Mouse (Mus musculus) liver, embryonic 12.5 days (tissue): Measurements from ENCODE around the gene Pelo. TPM values are rescaled to one million over a fixed set of nuclear protein-coding genes. Genes with fewer than 3 reads are reported as not detected.

Experiments used
- ATAC-seq: fragments of 200-750 bp; cut with Nextera tagmentation; 2 replicates; pipeline ENCODE4 v1.8.0; 2017; ENCODE audit warnings: moderate number of reproducible peaks, mild to moderate bottlenecking, moderate library complexity
- H3K27ac ChIP-seq: fragments of 300-500 bp; sonication (generic); 2 replicates; pipeline ENCODE4 v1.5.1; 2016; ENCODE audit warnings: mild to moderate bottlenecking
- H3K27me3 ChIP-seq: fragments of 300-500 bp; sonication (generic); replicated peaks from 2 replicates; pipeline ENCODE4 v1.6.1; 2016; ENCODE audit warnings: mild to moderate bottlenecking, moderate library complexity
- H3K36me3 ChIP-seq: fragments of 300-500 bp; sonication (generic); 2 replicates; pipeline ENCODE4 v1.6.1; 2016; ENCODE audit warnings: mild to moderate bottlenecking, moderate library complexity
- H3K4me1 ChIP-seq: fragments of 300-500 bp; sonication (generic); 2 replicates; pipeline ENCODE4 v1.6.1; 2016
- H3K4me2 ChIP-seq: fragments of 300-500 bp; sonication (generic); 2 replicates; pipeline ENCODE4 v1.6.1; 2016; ENCODE audit warnings: mild to moderate bottlenecking, moderate library complexity
- H3K4me3 ChIP-seq: fragments of 300-500 bp; sonication (generic); 2 replicates; pipeline ENCODE4 v1.5.1; 2016; ENCODE audit warnings: mild to moderate bottlenecking, moderate library complexity
- H3K9ac ChIP-seq: fragments of 300-500 bp; sonication (generic); 2 replicates; pipeline ENCODE4 v1.6.1; 2016; ENCODE audit warnings: mild to moderate bottlenecking, moderate library complexity
- H3K9me3 ChIP-seq: fragments of 300-500 bp; sonication (generic); replicated peaks from 2 replicates; pipeline ENCODE4 v1.6.1; 2016; ENCODE audit warnings: mild to moderate bottlenecking, moderate library complexity
- WGBS: fragments of 180-500 bp; shearing (Covaris S2); methylation state at CpG from one replicate; pipeline ENCODE4 v1.1.7; 2016; ENCODE audit not compliant: insufficient replicate concordance; 5-methylcytosine and 5-hydroxymethylcytosine counted together
- polyA plus RNA-seq: library from polyadenylated mRNA; unstranded; fragments of >200 nt; fragmentation: Nextera tagmentation; extraction: Ambion mirVana; gene quantifications from 2 replicates; pipeline ENCODE4 v1.2.1, GENCODE M21; 2016

The Pelo gene
- polyA plus RNA-seq, 1 experiment from 2014 or later = 6.0 TPM

- Histone ChIP-seq H3K27ac (no peak overlapping the region), H3K9me3 (no peaks in the 10 kb centered on the region), H3K27me3 (no peaks in the 10 kb centered on the region), H3K4me2 (no peak overlapping the region), H3K9ac (no peak overlapping the region), H3K4me1 (no peaks in the 10 kb centered on the region), H3K36me3 (no peaks in the 10 kb centered on the region), H3K4me3 (no peak overlapping the region)
- no peak for ATAC-seq
- WGBS = 56% methylated on average over 3 of the region's 3 CpGs
Observed at GRCm38 (mm10) chr13:115116930-115117621, 27.1 kb upstream of the Pelo start.

- H3K9me3 ChIP-seq = no peaks in the 10 kb centered on the region
- no peak overlapping the region for H3K27ac ChIP-seq
- no peaks in the 10 kb centered on the region for H3K36me3 ChIP-seq
- H3K27me3 ChIP-seq = no peaks in the 10 kb centered on the region
- no peak overlapping the region for H3K9ac ChIP-seq
- 61% methylated on average over 4 of the region's 4 CpGs for WGBS
- H3K4me3 ChIP-seq = no peak overlapping the region
- H3K4me2 ChIP-seq = no peak overlapping the region
- no peaks in the 10 kb centered on the region for H3K4me1 ChIP-seq
- ATAC-seq = no peak
Observed at GRCm38 (mm10) chr13:115109628-115110027, 19.6 kb upstream of the Pelo start.

- Histone ChIP-seq H3K9ac (no peak overlapping the region), H3K4me1 (no peaks in the 10 kb centered on the region), H3K27ac (no peak overlapping the region), H3K36me3 (no peaks in the 10 kb centered on the region), H3K27me3 (peaks cover 6% of the 10 kb centered on the region; the same call in 1 of the 2 replicates), H3K4me2 (no peak overlapping the region), H3K4me3 (no peak overlapping the region), H3K9me3 (no peaks in the 10 kb centered on the region)
- no peak for ATAC-seq
- WGBS = 56% methylated on average over 8 of the region's 8 CpGs
Observed at GRCm38 (mm10) chr13:115107436-115107835, 17.4 kb upstream of the Pelo start.

- Histone ChIP-seq H3K4me3 (no peak overlapping the region), H3K9me3 (no peaks in the 10 kb centered on the region), H3K27me3 (peaks cover 17% of the 10 kb centered on the region), H3K4me2 (no peak overlapping the region), H3K36me3 (no peaks in the 10 kb centered on the region), H3K27ac (no peak overlapping the region), H3K4me1 (no peaks in the 10 kb centered on the region), H3K9ac (no peak overlapping the region)
- 68% methylated on average over 10 of the region's 10 CpGs for WGBS
- no peak for ATAC-seq
Observed at GRCm38 (mm10) chr13:115106183-115106582, 16.2 kb upstream of the Pelo start.

- no peak overlapping the region for H3K4me2 ChIP-seq
- no peak overlapping the region for H3K4me3 ChIP-seq
- no peak for ATAC-seq
- H3K27ac ChIP-seq = no peak overlapping the region
- H3K27me3 ChIP-seq = peaks cover 37% of the 10 kb centered on the region
- WGBS = 57% methylated on average over 2 of the region's 2 CpGs
- no peaks in the 10 kb centered on the region for H3K4me1 ChIP-seq
- H3K9ac ChIP-seq = no peak overlapping the region
- no peaks in the 10 kb centered on the region for H3K36me3 ChIP-seq
- H3K9me3 ChIP-seq = no peaks in the 10 kb centered on the region
Observed at GRCm38 (mm10) chr13:115102754-115103153, 12.8 kb upstream of the Pelo start.

- no peaks in the 10 kb centered on the region for H3K4me1 ChIP-seq
- peak within 1 kb of the TSS; percentile 61 for H3K4me2 ChIP-seq
- H3K4me3 ChIP-seq = peak within 1 kb of the TSS; percentile 51
- ATAC-seq = peak; percentile 78
- H3K9me3 ChIP-seq = no peaks in the 10 kb centered on the region
- WGBS = under 1% methylated on average over 39 of the region's 39 CpGs
- H3K27me3 ChIP-seq = peaks cover 37% of the 10 kb centered on the region
- no peaks in the 10 kb centered on the region for H3K36me3 ChIP-seq
- peak within 1 kb of the TSS; percentile 59 for H3K9ac ChIP-seq
- peak within 1 kb of the TSS; percentile 74 for H3K27ac ChIP-seq
Observed at GRCm38 (mm10) chr13:115101355-115102191, 11.6 kb upstream of the Pelo start, which contains the start of the genes Gm49395 and Itga1. Gene Gm49395 (minus strand): TSS chr13:115101921. Gene Itga1 (minus strand): TSS chr13:115101964.

- no peaks in the 10 kb centered on the region for H3K36me3 ChIP-seq
- H3K9ac ChIP-seq = no peak overlapping the region
- 54% methylated on average over 11 of the region's 11 CpGs for WGBS
- ATAC-seq = no peak
- H3K27me3 ChIP-seq = peaks cover 37% of the 10 kb centered on the region
- H3K4me3 ChIP-seq = peak overlapping the region; percentile 51
- no peak overlapping the region for H3K27ac ChIP-seq
- no peaks in the 10 kb centered on the region for H3K9me3 ChIP-seq
- H3K4me1 ChIP-seq = no peaks in the 10 kb centered on the region
- peak overlapping the region; percentile 61 for H3K4me2 ChIP-seq
Observed at GRCm38 (mm10) chr13:115100381-115101177, 10.6 kb upstream of the Pelo start.

GRCm38 (mm10) chr13:115099381-115099780 is 9.4 kb upstream of the Pelo start:
- Histone ChIP-seq H3K4me3 (no peak overlapping the region), H3K36me3 (no peaks in the 10 kb centered on the region), H3K9ac (no peak overlapping the region), H3K4me2 (no peak overlapping the region), H3K27me3 (peaks cover 37% of the 10 kb centered on the region), H3K27ac (no peak overlapping the region), H3K4me1 (no peaks in the 10 kb centered on the region), H3K9me3 (no peaks in the 10 kb centered on the region)
- ATAC-seq = no peak
- 58% methylated on average over 9 of the region's 9 CpGs for WGBS

- H3K4me1 ChIP-seq = no peaks in the 10 kb centered on the region
- peaks cover 37% of the 10 kb centered on the region for H3K27me3 ChIP-seq
- 58% methylated on average over 3 of the region's 3 CpGs for WGBS
- H3K36me3 ChIP-seq = no peaks in the 10 kb centered on the region
- no peaks in the 10 kb centered on the region for H3K9me3 ChIP-seq
- H3K27ac ChIP-seq = no peak overlapping the region
- ATAC-seq = no peak
- H3K4me2 ChIP-seq = no peak overlapping the region
- H3K4me3 ChIP-seq = no peak overlapping the region
- no peak overlapping the region for H3K9ac ChIP-seq
Observed at GRCm38 (mm10) chr13:115098227-115098626, 8.2 kb upstream of the Pelo start.

- Histone ChIP-seq H3K4me3 (no peak overlapping the region), H3K4me2 (no peak overlapping the region), H3K27me3 (peaks cover 28% of the 10 kb centered on the region), H3K27ac (no peak overlapping the region), H3K36me3 (no peaks in the 10 kb centered on the region), H3K9ac (no peak overlapping the region), H3K4me1 (peaks cover 2% of the 10 kb centered on the region; the same call in 1 of the 2 replicates), H3K9me3 (no peaks in the 10 kb centered on the region)
- 65% methylated on average over 5 of the region's 5 CpGs for WGBS
- no peak for ATAC-seq
Observed at GRCm38 (mm10) chr13:115096965-115097364, 7.0 kb upstream of the Pelo start.

GRCm38 (mm10) chr13:115096216-115096615 is 6.2 kb upstream of the Pelo start:
- H3K4me3 ChIP-seq = no peak overlapping the region
- peaks cover 9% of the 10 kb centered on the region for H3K4me1 ChIP-seq
- H3K36me3 ChIP-seq = no peaks in the 10 kb centered on the region
- H3K9me3 ChIP-seq = no peaks in the 10 kb centered on the region
- ATAC-seq = no peak
- no peak overlapping the region for H3K27ac ChIP-seq
- H3K4me2 ChIP-seq = no peak overlapping the region
- no peak overlapping the region for H3K9ac ChIP-seq
- H3K27me3 ChIP-seq = peaks cover 20% of the 10 kb centered on the region
- 48% methylated on average over 2 of the region's 2 CpGs for WGBS
